Mouse (Mus musculus) hindbrain, embryonic 12.5 days (tissue): Measurements from ENCODE around the gene Ucp1. TPM values are rescaled to one million over a fixed set of nuclear protein-coding genes. Genes with fewer than 3 reads are reported as not detected.

Experiments
- ATAC-seq: fragments of 200-750 bp; cut with Nextera tagmentation; 2 replicates; pipeline ENCODE4 v1.8.0; 2017; ENCODE audit warnings: moderate TSS enrichment; ENCODE audit not compliant: low FRiP score
- H3K27ac ChIP-seq: fragments of 300-500 bp; sonication (generic); 2 replicates; pipeline ENCODE4 v1.5.1; 2016; ENCODE audit warnings: mild to moderate bottlenecking
- H3K27me3 ChIP-seq: fragments of 300-500 bp; sonication (generic); 2 replicates; pipeline ENCODE4 v1.6.1; 2016; ENCODE audit warnings: mild to moderate bottlenecking
- H3K36me3 ChIP-seq: fragments of 300-500 bp; sonication (generic); 2 replicates; pipeline ENCODE4 v1.6.1; 2016; ENCODE audit warnings: mild to moderate bottlenecking
- H3K4me1 ChIP-seq: fragments of 300-500 bp; sonication (generic); 2 replicates; pipeline ENCODE4 v1.6.1; 2016
- H3K4me2 ChIP-seq: fragments of 300-500 bp; sonication (generic); replicated peaks from 2 replicates; pipeline ENCODE4 v1.6.1; 2016; ENCODE audit warnings: mild to moderate bottlenecking
- H3K4me3 ChIP-seq: fragments of 300-500 bp; sonication (generic); 2 replicates; pipeline ENCODE4 v1.5.1; 2016; ENCODE audit warnings: mild to moderate bottlenecking
- H3K9ac ChIP-seq: fragments of 300-500 bp; sonication (generic); 2 replicates; pipeline ENCODE4 v1.6.1; 2016; ENCODE audit warnings: mild to moderate bottlenecking, moderate library complexity
- H3K9me3 ChIP-seq: fragments of 300-500 bp; sonication (generic); replicated peaks from 2 replicates; pipeline ENCODE4 v1.6.1; 2016; ENCODE audit warnings: mild to moderate bottlenecking
- WGBS: fragments of 180-500 bp; shearing (Covaris S2); methylation state at CpG from one replicate; pipeline ENCODE4 v1.1.7; 2016; 5-methylcytosine and 5-hydroxymethylcytosine counted together
- polyA plus RNA-seq: library from polyadenylated mRNA; unstranded; fragments of >200 nt; fragmentation: Nextera tagmentation; extraction: Ambion mirVana; gene quantifications from 2 replicates; pipeline ENCODE4 v1.2.1, GENCODE M21; 2016

The Ucp1 gene
- polyA plus RNA-seq, result 0.13 and 0.27 TPM in 2 replicates

- H3K4me1 ChIP-seq, result peaks cover 5% of the 10 kb centered on the region; the same call in 1 of the 2 replicates
- no peak within 1 kb of the TSS for H3K27ac ChIP-seq
- ATAC-seq, result no peak
- no peaks in the 10 kb centered on the region for H3K9me3 ChIP-seq
- H3K27me3 ChIP-seq, result peaks cover 18% of the 10 kb centered on the region
- H3K36me3 ChIP-seq, result no peaks in the 10 kb centered on the region
- peak within 1 kb of the TSS; percentile 51 for H3K4me2 ChIP-seq
- peak within 1 kb of the TSS; percentile 18 for H3K4me3 ChIP-seq
- WGBS, result 4% methylated on average over 20 of the region's 20 CpGs
- H3K9ac ChIP-seq, result peak within 1 kb of the TSS; percentile 35; the same call in 1 of the 2 replicates
Observed at GRCm38 (mm10) chr8:83290176-83290575, at the start of gene Ucp1. Gene Ucp1 (plus strand): TSS chr8:83290352.

DNA sequence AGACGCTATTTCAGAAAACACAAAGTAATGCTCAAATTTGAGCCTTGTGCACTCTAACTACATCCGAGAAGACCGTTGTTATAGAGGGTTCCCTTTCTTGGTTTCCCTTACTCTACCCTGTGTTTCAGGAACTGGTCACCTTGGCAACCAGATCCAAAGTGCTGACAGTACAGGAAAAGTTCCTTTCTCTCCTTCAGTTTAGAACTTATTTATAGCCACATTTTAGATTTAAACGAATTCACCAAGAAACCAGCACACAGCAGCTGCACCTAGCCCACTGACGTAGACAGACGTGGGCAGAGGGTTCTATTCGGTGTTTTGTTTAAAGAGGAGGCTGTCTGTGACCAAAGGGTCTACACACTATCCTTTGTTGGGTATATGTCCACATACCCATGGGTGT is 46.0 kb upstream of the Ucp1 start:
- H3K27me3 ChIP-seq, result no peaks in the 10 kb centered on the region
- no peak overlapping the region for H3K9ac ChIP-seq
- no peak overlapping the region for H3K4me2 ChIP-seq
- no peak for ATAC-seq
- WGBS, result 94% methylated on average over 7 of the region's 7 CpGs
- H3K9me3 ChIP-seq, result no peaks in the 10 kb centered on the region
- H3K4me3 ChIP-seq, result no peak overlapping the region
- H3K4me1 ChIP-seq, result no peaks in the 10 kb centered on the region
- H3K36me3 ChIP-seq, result peaks cover 23% of the 10 kb centered on the region
- no peak overlapping the region for H3K27ac ChIP-seq

DNA sequence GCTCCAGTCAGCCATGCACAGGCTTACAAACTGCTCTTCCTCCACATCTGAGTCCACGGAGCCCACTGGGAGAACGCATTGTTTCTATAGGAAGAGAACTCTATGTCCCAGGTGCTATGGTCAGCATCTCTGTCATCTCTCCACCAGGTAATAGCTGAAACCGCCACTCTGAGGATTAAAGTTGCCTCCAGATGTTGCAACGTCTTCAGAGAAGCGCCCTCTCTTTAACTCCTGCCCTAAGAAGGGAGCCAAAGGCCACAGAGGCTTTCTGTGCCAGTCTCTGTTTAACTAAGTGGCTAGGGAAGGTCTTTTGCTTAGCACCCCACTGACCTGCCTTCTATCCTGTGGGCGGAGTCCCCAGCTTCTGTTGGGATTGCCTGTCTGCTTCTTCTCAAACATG is 39.3 kb upstream of the Ucp1 start:
- no peak overlapping the region for H3K27ac ChIP-seq
- H3K4me2 ChIP-seq, result no peak overlapping the region
- no peaks in the 10 kb centered on the region for H3K27me3 ChIP-seq
- no peak for ATAC-seq
- H3K4me1 ChIP-seq, result no peaks in the 10 kb centered on the region
- 88% methylated on average over 6 of the region's 6 CpGs for WGBS
- no peaks in the 10 kb centered on the region for H3K9me3 ChIP-seq
- H3K36me3 ChIP-seq, result peaks cover 51% of the 10 kb centered on the region
- no peak overlapping the region for H3K4me3 ChIP-seq
- no peak overlapping the region for H3K9ac ChIP-seq

DNA sequence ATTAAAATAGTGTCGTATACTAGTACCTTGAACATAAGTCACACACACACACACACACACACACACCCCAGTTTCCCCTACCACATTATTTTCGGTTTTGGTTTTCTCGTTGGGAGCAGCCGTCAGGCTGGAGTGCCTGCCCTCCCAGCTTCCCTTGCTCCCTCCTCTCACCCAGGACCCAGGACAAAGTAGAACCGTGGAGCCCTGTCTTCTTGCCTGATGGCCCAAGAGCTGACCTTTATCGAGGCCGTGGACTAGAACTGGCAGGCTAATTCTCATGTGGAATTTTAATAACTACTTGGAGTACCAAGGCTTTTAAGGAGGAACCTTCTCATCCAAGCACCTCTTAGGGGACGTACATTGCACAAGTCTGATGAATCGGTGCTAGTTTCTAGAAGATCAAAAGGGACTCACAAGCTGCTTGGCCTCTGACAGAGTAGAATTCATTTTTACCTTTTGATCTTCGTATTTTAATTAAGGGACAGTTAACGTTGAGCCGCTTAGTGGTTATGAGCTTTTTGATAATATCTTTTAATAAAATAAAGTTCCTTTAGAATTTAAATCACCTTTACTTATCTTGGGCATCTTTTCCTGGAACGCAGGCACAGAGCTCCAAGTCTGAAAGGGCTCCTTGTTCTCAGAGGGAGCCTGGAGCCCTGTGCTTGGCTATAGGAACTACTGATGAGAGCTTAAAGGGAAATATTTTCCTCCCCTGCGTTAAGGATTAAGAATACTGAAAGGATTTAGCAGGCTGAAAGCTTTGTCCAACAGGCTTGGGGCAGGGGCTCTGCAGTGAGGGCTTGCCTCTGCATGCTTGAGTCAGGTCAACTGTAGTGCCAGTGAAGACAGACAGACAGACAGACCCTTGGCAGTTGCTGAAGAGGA is 38.5 kb upstream of the Ucp1 start:
- ATAC-seq, result no peak
- Histone ChIP-seq H3K9ac (no peak overlapping the region), H3K4me1 (no peaks in the 10 kb centered on the region), H3K27me3 (no peaks in the 10 kb centered on the region), H3K4me2 (no peak overlapping the region), H3K36me3 (peaks cover 49% of the 10 kb centered on the region), H3K4me3 (no peak overlapping the region), H3K9me3 (no peaks in the 10 kb centered on the region), H3K27ac (peak overlapping the region; percentile 17; the same call in 1 of the 2 replicates)
- 77% methylated on average over 14 of the region's 14 CpGs for WGBS

DNA sequence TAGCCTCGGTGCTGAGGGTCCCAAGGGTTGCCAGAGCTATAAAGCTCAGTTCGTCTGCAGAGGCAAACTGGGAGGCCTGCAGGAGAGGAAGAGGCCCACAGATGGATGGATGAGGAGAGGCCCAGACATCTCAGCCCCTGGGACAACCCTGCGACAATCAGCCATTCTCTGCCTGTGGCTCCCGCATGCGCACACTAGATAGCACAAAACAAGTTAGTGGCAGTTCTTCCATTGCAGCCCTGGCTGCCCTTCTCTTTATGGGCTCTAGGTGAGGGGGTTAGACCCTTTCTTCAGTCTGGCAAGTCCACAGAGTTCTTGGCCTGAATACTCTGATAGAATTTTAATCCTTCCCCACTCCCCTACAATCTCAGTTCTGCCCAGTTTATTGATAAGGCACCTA is 37.4 kb upstream of the Ucp1 start:
- Histone ChIP-seq H3K4me2 (no peak overlapping the region), H3K27me3 (no peaks in the 10 kb centered on the region), H3K36me3 (peaks cover 49% of the 10 kb centered on the region), H3K9ac (no peak overlapping the region), H3K27ac (peak overlapping the region; percentile 35; the same call in 1 of the 2 replicates), H3K9me3 (no peaks in the 10 kb centered on the region), H3K4me3 (no peak overlapping the region), H3K4me1 (no peaks in the 10 kb centered on the region)
- 88% methylated on average over 5 of the region's 5 CpGs for WGBS
- no peak for ATAC-seq

- no peaks in the 10 kb centered on the region for H3K27me3 ChIP-seq
- no peak overlapping the region for H3K9ac ChIP-seq
- no peak overlapping the region for H3K4me2 ChIP-seq
- no peaks in the 10 kb centered on the region for H3K4me1 ChIP-seq
- H3K4me3 ChIP-seq, result no peak overlapping the region
- no peaks in the 10 kb centered on the region for H3K9me3 ChIP-seq
- no peak overlapping the region for H3K27ac ChIP-seq
- 93% methylated on average over 5 of the region's 5 CpGs for WGBS
- no peak for ATAC-seq
- peaks cover 46% of the 10 kb centered on the region for H3K36me3 ChIP-seq
Observed at GRCm38 (mm10) chr8:83257631-83258030, 32.5 kb upstream of the Ucp1 start.

DNA sequence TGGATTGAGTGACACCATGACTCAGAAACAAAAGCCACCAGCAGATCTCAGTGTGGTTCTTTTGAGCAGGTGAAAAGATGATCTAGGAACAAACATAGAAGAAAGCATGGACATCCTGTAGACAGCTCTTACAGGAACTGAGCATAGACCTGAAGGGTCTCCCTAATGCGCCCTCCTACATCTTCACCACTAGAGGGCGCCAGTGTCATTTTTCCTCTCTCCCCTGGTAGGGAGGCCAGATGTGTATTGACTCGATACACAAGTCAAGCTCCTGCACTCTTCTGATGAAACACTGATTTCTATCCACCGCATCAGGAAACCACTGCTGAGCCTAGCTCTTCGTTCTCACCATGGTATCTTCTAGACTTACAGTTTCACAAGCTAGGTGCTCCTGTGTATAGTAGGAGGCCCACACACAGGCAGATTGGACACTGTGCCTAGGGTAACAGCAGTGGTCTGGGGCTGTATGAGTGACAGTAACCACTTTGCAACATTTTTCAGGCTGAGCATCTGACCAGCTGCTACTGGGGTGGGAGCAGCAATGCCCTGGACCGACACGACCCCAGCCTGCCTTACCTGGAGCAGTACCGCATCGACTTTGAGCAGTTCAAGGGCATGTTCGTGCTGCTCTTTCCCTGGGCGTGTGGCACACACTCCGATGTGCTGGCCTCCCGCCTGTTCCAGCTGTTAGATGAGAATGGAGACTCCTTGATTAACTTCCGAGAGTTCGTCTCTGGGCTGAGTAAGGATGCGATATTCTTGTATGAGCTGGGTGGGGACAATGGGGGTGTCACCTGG is 29.5 kb upstream of the Ucp1 start:
- no peaks in the 10 kb centered on the region for H3K4me1 ChIP-seq
- peaks cover 31% of the 10 kb centered on the region for H3K36me3 ChIP-seq
- WGBS, result 70% methylated on average over 16 of the region's 16 CpGs
- no peak overlapping the region for H3K4me2 ChIP-seq
- no peaks in the 10 kb centered on the region for H3K9me3 ChIP-seq
- no peak overlapping the region for H3K4me3 ChIP-seq
- ATAC-seq, result peak; percentile 90
- H3K27ac ChIP-seq, result no peak overlapping the region
- H3K27me3 ChIP-seq, result no peaks in the 10 kb centered on the region
- no peak overlapping the region for H3K9ac ChIP-seq

- no peak overlapping the region for H3K27ac ChIP-seq
- no peaks in the 10 kb centered on the region for H3K9me3 ChIP-seq
- H3K4me2 ChIP-seq, result no peak overlapping the region
- H3K27me3 ChIP-seq, result no peaks in the 10 kb centered on the region
- WGBS, result 96% methylated on average over 14 of the region's 14 CpGs
- no peak overlapping the region for H3K9ac ChIP-seq
- no peaks in the 10 kb centered on the region for H3K4me1 ChIP-seq
- no peak; the same call in 1 of the 2 replicates for ATAC-seq
- H3K4me3 ChIP-seq, result no peak overlapping the region
- H3K36me3 ChIP-seq, result peaks cover 49% of the 10 kb centered on the region
Observed at GRCm38 (mm10) chr8:83271172-83271571, 19.0 kb upstream of the Ucp1 start.

- H3K9me3 ChIP-seq, result no peaks in the 10 kb centered on the region
- H3K27me3 ChIP-seq, result no peaks in the 10 kb centered on the region
- 82% methylated on average over 10 of the region's 10 CpGs for WGBS
- H3K36me3 ChIP-seq, result peaks cover 39% of the 10 kb centered on the region
- no peaks in the 10 kb centered on the region for H3K4me1 ChIP-seq
- H3K9ac ChIP-seq, result no peak overlapping the region
- no peak for ATAC-seq
- H3K27ac ChIP-seq, result no peak overlapping the region
- H3K4me2 ChIP-seq, result no peak overlapping the region
- no peak overlapping the region for H3K4me3 ChIP-seq
Observed at GRCm38 (mm10) chr8:83272464-83272863, 17.7 kb upstream of the Ucp1 start.

GRCm38 (mm10) chr8:83274470-83274869 is 15.7 kb upstream of the Ucp1 start:
- Histone ChIP-seq H3K4me1 (no peaks in the 10 kb centered on the region), H3K4me2 (no peak overlapping the region), H3K36me3 (peaks cover 22% of the 10 kb centered on the region), H3K27me3 (no peaks in the 10 kb centered on the region), H3K9ac (no peak overlapping the region), H3K9me3 (no peaks in the 10 kb centered on the region), H3K4me3 (no peak overlapping the region), H3K27ac (no peak overlapping the region)
- 63% methylated on average over 11 of the region's 11 CpGs for WGBS
- ATAC-seq, result no peak

GRCm38 (mm10) chr8:83278431-83278830 is 11.7 kb upstream of the Ucp1 start:
- Histone ChIP-seq H3K9me3 (no peaks in the 10 kb centered on the region), H3K4me1 (no peaks in the 10 kb centered on the region), H3K27me3 (no peaks in the 10 kb centered on the region), H3K4me2 (no peak overlapping the region), H3K4me3 (no peak overlapping the region), H3K27ac (no peak overlapping the region), H3K9ac (no peak overlapping the region), H3K36me3 (peaks cover 2% of the 10 kb centered on the region; the same call in 1 of the 2 replicates)
- WGBS, result 87% methylated on average over 6 of the region's 6 CpGs
- ATAC-seq, result no peak

GRCm38 (mm10) chr8:83285391-83285790 is 4.8 kb upstream of the Ucp1 start:
- 85% methylated on average over 8 of the region's 8 CpGs for WGBS
- Histone ChIP-seq H3K36me3 (no peaks in the 10 kb centered on the region), H3K4me3 (no peak overlapping the region), H3K27me3 (peaks cover 14% of the 10 kb centered on the region), H3K27ac (no peak overlapping the region), H3K4me1 (peaks cover 5% of the 10 kb centered on the region; the same call in 1 of the 2 replicates), H3K4me2 (no peak overlapping the region), H3K9ac (no peak overlapping the region), H3K9me3 (no peaks in the 10 kb centered on the region)
- ATAC-seq, result no peak
